Mouse (Mus musculus) intestine, postnatal 0 days (tissue): ENCODE measurements around the gene Galnt9. TPM values are rescaled to one million over a fixed set of nuclear protein-coding genes. Genes with fewer than 3 reads are reported as not detected.

ENCODE experiments used
- ATAC-seq: fragments of 200-750 bp; cut with Nextera tagmentation; 2 replicates; pipeline ENCODE4 v1.8.0; 2017; ENCODE audit warnings: mild to moderate bottlenecking, moderate TSS enrichment, moderate library complexity
- H3K27ac ChIP-seq: fragments of 300-500 bp; sonication (generic); 2 replicates; pipeline ENCODE4 v1.5.1; 2014; ENCODE audit warnings: mild to moderate bottlenecking, low read depth, low read length, moderate library complexity
- H3K27me3 ChIP-seq: fragments of 300-500 bp; sonication (generic); replicated peaks from 2 replicates; pipeline ENCODE4 v1.6.1; 2014; ENCODE audit warnings: low read length, mixed read lengths; ENCODE audit not compliant: control insufficient read depth, insufficient read depth
- H3K36me3 ChIP-seq: fragments of 300-500 bp; sonication (generic); 2 replicates; pipeline ENCODE4 v1.6.1; 2014; ENCODE audit warnings: mild to moderate bottlenecking, moderate library complexity; ENCODE audit not compliant: control insufficient read depth, insufficient read depth
- H3K4me1 ChIP-seq: fragments of 300-500 bp; sonication (generic); replicated peaks from 2 replicates; pipeline ENCODE4 v1.6.1; 2014; ENCODE audit warnings: antibody characterized with exemption, low read length, mixed read lengths; ENCODE audit not compliant: control insufficient read depth, insufficient read depth
- H3K4me2 ChIP-seq: fragments of 300-500 bp; sonication (generic); replicated peaks from 2 replicates; pipeline ENCODE4 v1.6.1; 2014; ENCODE audit warnings: low read depth, mild to moderate bottlenecking, moderate library complexity
- H3K4me3 ChIP-seq: fragments of 300-500 bp; sonication (generic); 2 replicates; pipeline ENCODE4 v1.5.1; 2014; ENCODE audit warnings: low read depth, low read length
- H3K9ac ChIP-seq: fragments of 300-500 bp; sonication (generic); 2 replicates; pipeline ENCODE4 v1.6.1; 2014; ENCODE audit warnings: mild to moderate bottlenecking, low read depth, low read length
- H3K9me3 ChIP-seq: fragments of 300-500 bp; sonication (generic); 2 replicates; pipeline ENCODE4 v1.6.1; 2016; ENCODE audit warnings: mixed run types; ENCODE audit not compliant: control insufficient read depth
- CTCF ChIP-seq: sonication (generic); IDR thresholded peaks from 2 replicates; pipeline ENCODE4 v1.5.1; 2016; ENCODE audit warnings: low read depth, mild to moderate bottlenecking, control low read depth, antibody characterized with exemption, moderate library complexity
- WGBS: fragments of 180-500 bp; shearing (Covaris S2); extraction: QIAGEN DNeasy Blood & Tissue Kit; methylation state at CpG from one replicate; pipeline ENCODE4 v1.1.7; 2014; 5-methylcytosine and 5-hydroxymethylcytosine counted together
- polyA plus RNA-seq: library from polyadenylated mRNA; unstranded; fragments of >200 nt; fragmentation: Nextera tagmentation; extraction: Ambion mirVana; gene quantifications from 2 replicates; pipeline ENCODE4 v1.2.1, GENCODE M21; 2015

The Galnt9 gene
- polyA plus RNA-seq, 1 experiment from 2014 or later = 0.31 TPM

DNA sequence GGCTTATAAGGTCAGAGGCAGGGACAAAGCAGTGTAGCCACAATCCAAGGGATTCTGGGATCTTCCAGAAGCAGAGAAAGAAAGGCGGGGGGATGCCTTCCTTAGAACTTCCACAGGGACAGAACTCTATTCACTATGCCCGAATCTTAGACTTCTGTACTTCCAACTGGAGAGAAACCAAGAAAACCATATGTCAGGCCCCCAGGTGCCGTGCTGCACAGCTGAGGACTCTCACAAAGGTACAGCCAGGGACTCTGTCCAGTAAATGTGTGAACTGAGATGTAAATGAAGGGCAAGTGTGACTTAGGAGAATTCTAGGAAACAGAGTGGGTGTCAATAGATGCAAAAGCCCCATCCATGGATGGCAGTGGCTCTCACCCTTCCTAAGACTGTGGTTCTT lies 7.8 kb downstream of the Galnt9 start:
- Histone ChIP-seq H3K4me3 (no peak overlapping the region), H3K27me3 (no peaks in the 10 kb centered on the region), H3K4me2 (no peak overlapping the region), H3K27ac (no peak overlapping the region), H3K4me1 (no peaks in the 10 kb centered on the region), H3K9ac (no peak overlapping the region), H3K36me3 (no peaks in the 10 kb centered on the region), H3K9me3 (no peaks in the 10 kb centered on the region)
- WGBS = 73% methylated on average over 3 of the region's 3 CpGs
- no peak for ATAC-seq
- no peak for TF ChIP-seq CTCF

DNA sequence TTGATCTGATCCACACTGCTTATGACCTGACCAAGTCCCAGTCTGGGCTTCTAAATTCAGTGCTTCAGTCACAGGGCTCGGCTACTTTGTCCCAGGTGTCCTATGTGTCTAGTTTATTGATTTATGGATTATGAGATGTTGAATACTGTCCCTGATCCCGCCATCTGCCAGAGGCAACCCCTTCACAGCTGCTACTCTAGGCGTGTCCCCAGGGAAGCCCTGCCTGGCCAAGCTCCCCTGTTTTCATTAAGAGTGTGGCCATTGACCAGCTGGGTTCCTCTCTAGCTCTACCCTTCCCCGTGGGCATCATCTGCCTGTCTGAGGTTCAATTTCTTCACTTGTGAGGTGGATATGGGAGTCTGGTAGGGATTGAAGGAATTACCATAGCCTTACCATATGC lies 9.2 kb downstream of the Galnt9 start:
- H3K4me3 ChIP-seq = no peak overlapping the region
- no peaks in the 10 kb centered on the region for H3K36me3 ChIP-seq
- no peaks in the 10 kb centered on the region for H3K4me1 ChIP-seq
- H3K27me3 ChIP-seq = no peaks in the 10 kb centered on the region
- 51% methylated on average over 4 of the region's 4 CpGs for WGBS
- no peak for ATAC-seq
- TF ChIP-seq CTCF = no peak
- H3K9ac ChIP-seq = no peak overlapping the region
- no peaks in the 10 kb centered on the region for H3K9me3 ChIP-seq
- no peak overlapping the region for H3K27ac ChIP-seq
- H3K4me2 ChIP-seq = no peak overlapping the region

DNA sequence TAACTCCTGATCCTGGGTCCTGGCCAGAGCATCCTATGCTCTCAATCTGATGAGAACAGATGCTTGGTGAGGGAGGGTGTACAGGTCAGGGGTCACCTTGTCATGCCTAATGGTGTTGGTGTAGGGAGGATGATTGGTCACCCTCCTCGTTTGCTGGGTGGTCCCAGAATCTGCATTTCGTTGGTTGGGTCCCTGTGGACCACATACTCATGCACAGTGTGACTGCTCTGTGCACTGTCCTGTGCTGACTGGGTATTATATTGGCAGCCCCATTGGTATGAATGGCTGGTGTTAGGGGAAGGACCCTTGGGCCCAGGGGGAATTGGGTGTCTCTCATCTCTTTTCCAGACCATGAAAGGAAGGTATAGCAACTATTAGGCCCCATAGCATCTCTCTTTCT lies 11.0 kb downstream of the Galnt9 start:
- WGBS = 53% methylated on average over 2 of the region's 2 CpGs
- Histone ChIP-seq H3K9ac (no peak overlapping the region), H3K27me3 (no peaks in the 10 kb centered on the region), H3K9me3 (no peaks in the 10 kb centered on the region), H3K27ac (no peak overlapping the region), H3K4me2 (no peak overlapping the region), H3K4me3 (no peak overlapping the region), H3K36me3 (no peaks in the 10 kb centered on the region), H3K4me1 (no peaks in the 10 kb centered on the region)
- no peak for TF ChIP-seq CTCF
- ATAC-seq = no peak

DNA sequence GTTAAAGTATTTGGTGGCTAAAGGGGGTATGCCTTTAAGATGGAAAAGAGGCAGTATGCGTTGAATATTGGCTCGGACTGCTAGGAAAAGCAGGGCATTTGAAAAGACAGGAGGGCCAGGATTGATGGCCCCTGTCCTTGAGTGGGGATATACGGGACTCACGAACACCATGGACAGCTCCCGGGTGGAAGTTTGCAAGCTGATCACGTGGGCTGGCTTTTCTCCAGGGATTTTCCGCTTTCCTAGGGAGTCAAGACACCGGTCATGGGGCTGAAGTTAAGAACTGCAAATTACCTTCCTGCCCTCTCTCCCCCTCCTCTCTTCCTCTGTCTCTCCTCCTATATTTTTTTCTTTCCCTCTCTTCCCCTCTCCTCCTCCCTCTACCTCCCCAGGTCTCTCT lies 14.2 kb downstream of the Galnt9 start:
- Histone ChIP-seq H3K4me3 (no peak overlapping the region), H3K27me3 (no peaks in the 10 kb centered on the region), H3K4me2 (no peak overlapping the region), H3K4me1 (no peaks in the 10 kb centered on the region), H3K9ac (no peak overlapping the region), H3K36me3 (no peaks in the 10 kb centered on the region), H3K9me3 (no peaks in the 10 kb centered on the region), H3K27ac (no peak overlapping the region)
- no peak for ATAC-seq
- 5% methylated on average over 8 of the region's 8 CpGs for WGBS
- TF ChIP-seq CTCF = no peak

DNA sequence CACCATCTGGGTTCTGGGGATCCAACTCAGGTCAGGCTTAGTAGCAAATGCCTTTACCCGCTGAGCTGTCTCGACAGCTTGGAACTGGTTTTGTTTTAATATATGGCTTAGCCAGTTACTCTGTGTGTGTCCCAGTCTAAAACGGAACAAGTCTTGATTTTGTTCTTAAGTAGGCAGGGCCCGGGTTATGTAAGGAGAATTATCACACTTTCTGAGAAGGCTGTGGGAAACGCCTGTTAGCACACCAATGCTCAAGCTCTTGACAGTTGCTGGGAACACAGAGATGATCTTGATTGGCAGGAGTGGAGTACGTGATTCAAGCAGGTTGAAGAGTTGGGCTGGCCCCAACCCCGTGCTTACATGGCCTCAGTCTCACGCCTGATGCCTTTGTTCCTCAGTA lies 15.5 kb downstream of the Galnt9 start:
- Histone ChIP-seq H3K9me3 (no peaks in the 10 kb centered on the region), H3K4me2 (no peak overlapping the region), H3K4me1 (no peaks in the 10 kb centered on the region), H3K4me3 (no peak overlapping the region), H3K36me3 (no peaks in the 10 kb centered on the region), H3K27ac (no peak overlapping the region), H3K27me3 (no peaks in the 10 kb centered on the region), H3K9ac (no peak overlapping the region)
- no peak for TF ChIP-seq CTCF
- ATAC-seq = no peak
- 90% methylated on average over 8 of the region's 8 CpGs for WGBS

DNA sequence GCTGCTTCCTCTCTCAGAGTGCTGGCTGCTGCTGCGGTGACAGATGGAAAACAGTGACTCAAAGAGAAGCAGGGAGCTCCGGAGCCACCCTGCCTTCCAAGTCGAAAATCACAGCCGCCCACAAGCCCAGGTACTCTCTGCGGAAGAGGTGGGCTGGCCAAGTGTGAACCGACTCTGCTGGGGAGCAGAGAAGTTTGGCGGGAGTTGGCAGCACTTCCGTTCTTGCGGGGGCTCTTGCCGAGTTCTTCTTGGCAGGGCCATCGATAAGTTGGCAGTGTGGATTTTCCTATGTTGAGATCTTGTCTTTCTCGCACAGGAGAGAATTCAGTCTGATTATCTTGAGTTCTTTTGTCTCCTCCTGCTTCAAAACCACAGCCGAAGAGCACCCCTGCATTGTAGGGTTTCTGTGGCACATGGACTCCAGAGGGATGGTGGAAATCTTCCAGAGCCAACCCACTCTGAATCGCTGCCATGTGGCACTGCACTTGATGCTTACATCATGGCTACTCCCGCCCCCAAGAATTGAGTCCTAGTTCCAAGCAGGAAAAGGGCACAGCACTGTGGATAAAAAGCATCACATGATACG lies 18.7 kb downstream of the Galnt9 start:
- Histone ChIP-seq H3K27me3 (no peaks in the 10 kb centered on the region), H3K4me3 (no peak overlapping the region), H3K4me2 (no peak overlapping the region), H3K36me3 (no peaks in the 10 kb centered on the region), H3K9ac (no peak overlapping the region), H3K9me3 (no peaks in the 10 kb centered on the region), H3K4me1 (no peaks in the 10 kb centered on the region), H3K27ac (no peak overlapping the region)
- TF ChIP-seq CTCF = no peak
- WGBS = 79% methylated on average over 16 of the region's 16 CpGs
- no peak for ATAC-seq
